Mouse (Mus musculus): ENCODE measurements at regions not wholly inside any gene's neighbourhood (a gene's known extent, or its start where the extent isn't known, plus 50 kb on each side); places are given as distances from the start of the nearest gene placed in this dataset.
A peak's percentile ranks its signal among the peaks of the same experiment; 100 is the strongest.

DNA sequence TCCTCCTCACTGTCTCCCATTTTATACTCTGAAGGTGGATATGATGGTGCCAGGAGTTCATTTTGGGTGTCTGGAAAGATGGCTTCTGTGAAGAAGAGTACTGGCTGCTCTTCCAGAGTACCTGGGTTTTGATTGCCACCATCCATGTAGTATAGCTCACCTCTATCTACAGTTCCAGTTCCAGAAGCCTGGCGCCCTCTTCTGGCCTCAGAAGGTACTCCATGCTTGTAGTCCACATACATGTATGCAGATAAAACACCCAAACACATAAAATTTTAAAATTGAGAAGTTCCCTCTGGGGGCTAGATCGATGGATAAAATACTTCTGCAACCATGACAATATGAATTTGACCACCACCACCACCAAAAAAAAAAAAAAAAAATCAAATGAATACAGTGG lies 128.4 kb upstream of the Pkdcc start:
- no peaks in the 10 kb centered on the region for H3K9me3 ChIP-seq (ENCODE audit: control insufficient read depth, low read length)
- no peak overlapping the region for H3K4me2 ChIP-seq (replicated peaks)
- no peaks in the 10 kb centered on the region for H3K27me3 ChIP-seq (ENCODE audit: control insufficient read depth, insufficient read depth, low read length)
- no peak overlapping the region for H3K9ac ChIP-seq
- no peak overlapping the region for H3K4me3 ChIP-seq (replicated peaks; ENCODE audit: low read length)
- DNase-seq (ENCODE audit: low spot score) (no peak), ATAC-seq (ENCODE audit: low FRiP score) (no peak)
- WGBS, result 82% methylated on average over 2 of the region's 2 CpGs
- H3K4me1 ChIP-seq (replicated peaks; ENCODE audit: control insufficient read depth, insufficient read depth, low read length), result no peaks in the 10 kb centered on the region
- no peak overlapping the region for H3K27ac ChIP-seq
- H3K36me3 ChIP-seq (replicated peaks; ENCODE audit: control insufficient read depth, insufficient read depth), result no peaks in the 10 kb centered on the region

- 88% methylated on average over 2 of the region's 2 CpGs for WGBS
- no peaks in the 10 kb centered on the region for H3K4me1 ChIP-seq (replicated peaks; ENCODE audit: control insufficient read depth, insufficient read depth, low read length)
- H3K36me3 ChIP-seq (replicated peaks; ENCODE audit: control insufficient read depth, insufficient read depth), result no peaks in the 10 kb centered on the region
- no peak overlapping the region for H3K4me3 ChIP-seq (replicated peaks; ENCODE audit: low read length)
- no peak overlapping the region for H3K4me2 ChIP-seq (replicated peaks)
- no peaks in the 10 kb centered on the region for H3K9me3 ChIP-seq (ENCODE audit: control insufficient read depth, low read length)
- no peak overlapping the region for H3K27ac ChIP-seq
- H3K9ac ChIP-seq, result no peak overlapping the region
- H3K27me3 ChIP-seq (ENCODE audit: control insufficient read depth, insufficient read depth, low read length), result no peaks in the 10 kb centered on the region
- DNase-seq (ENCODE audit: low spot score) (no peak), ATAC-seq (ENCODE audit: low FRiP score) (no peak)
These were observed 126.6 kb upstream of the Pkdcc start for GRCm38 (mm10) chr17:83088471-83088870.

- 81% methylated on average over 10 of the region's 10 CpGs for WGBS
- Histone ChIP-seq H3K36me3 (replicated peaks; ENCODE audit: control insufficient read depth, insufficient read depth) (no peaks in the 10 kb centered on the region), H3K4me2 (replicated peaks) (no peak overlapping the region), H3K27ac (no peak overlapping the region), H3K9ac (no peak overlapping the region), H3K9me3 (ENCODE audit: control insufficient read depth, low read length) (no peaks in the 10 kb centered on the region), H3K4me3 (replicated peaks; ENCODE audit: low read length) (no peak overlapping the region), H3K4me1 (replicated peaks; ENCODE audit: control insufficient read depth, insufficient read depth, low read length) (no peaks in the 10 kb centered on the region), H3K27me3 (ENCODE audit: control insufficient read depth, insufficient read depth, low read length) (no peaks in the 10 kb centered on the region)
- no peak for DNase-seq (ENCODE audit: low spot score)
- no peak for ATAC-seq (ENCODE audit: low FRiP score)
These were observed 125.0 kb upstream of the Pkdcc start for GRCm38 (mm10) chr17:83089856-83090692.

DNA sequence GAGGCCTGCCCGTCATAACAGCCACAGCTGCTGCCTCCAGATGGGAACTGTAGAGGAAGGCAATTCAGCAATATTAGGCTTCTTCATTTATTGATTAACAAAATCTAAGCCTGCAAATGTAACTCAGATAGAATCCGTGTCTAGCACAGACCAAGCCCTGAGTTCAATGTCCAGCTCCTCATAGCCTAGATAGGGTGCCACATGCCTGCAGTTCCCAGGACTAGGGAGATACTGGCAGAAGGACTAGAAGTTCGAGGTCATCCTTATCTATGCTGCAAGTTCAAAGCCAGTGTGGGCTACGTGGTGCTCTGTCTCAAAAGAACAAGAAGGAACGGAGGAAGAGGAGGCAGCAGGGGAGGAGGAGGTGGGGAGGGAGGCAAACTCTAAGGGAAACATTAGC lies 121.2 kb upstream of the Pkdcc start:
- Histone ChIP-seq H3K4me3 (replicated peaks; ENCODE audit: low read length) (no peak overlapping the region), H3K27me3 (ENCODE audit: control insufficient read depth, insufficient read depth, low read length) (no peaks in the 10 kb centered on the region), H3K36me3 (replicated peaks; ENCODE audit: control insufficient read depth, insufficient read depth) (no peaks in the 10 kb centered on the region), H3K4me2 (replicated peaks) (no peak overlapping the region), H3K4me1 (replicated peaks; ENCODE audit: control insufficient read depth, insufficient read depth, low read length) (no peaks in the 10 kb centered on the region), H3K27ac (no peak overlapping the region), H3K9ac (no peak overlapping the region), H3K9me3 (ENCODE audit: control insufficient read depth, low read length) (no peaks in the 10 kb centered on the region)
- DNase-seq (ENCODE audit: low spot score) (no peak), ATAC-seq (ENCODE audit: low FRiP score) (no peak)
- 83% methylated on average over 5 of the region's 5 CpGs for WGBS

- Histone ChIP-seq H3K9me3 (ENCODE audit: control insufficient read depth, low read length) (no peaks in the 10 kb centered on the region), H3K9ac (no peak overlapping the region), H3K4me2 (replicated peaks) (no peak overlapping the region), H3K27me3 (ENCODE audit: control insufficient read depth, insufficient read depth, low read length) (no peaks in the 10 kb centered on the region), H3K27ac (no peak overlapping the region), H3K36me3 (replicated peaks; ENCODE audit: control insufficient read depth, insufficient read depth) (no peaks in the 10 kb centered on the region), H3K4me3 (replicated peaks; ENCODE audit: low read length) (no peak overlapping the region), H3K4me1 (replicated peaks; ENCODE audit: control insufficient read depth, insufficient read depth, low read length) (no peaks in the 10 kb centered on the region)
- no peak for ATAC-seq (ENCODE audit: low FRiP score)
- 71% methylated on average over 8 of the region's 8 CpGs for WGBS
- no peak for DNase-seq (ENCODE audit: low spot score)
These were observed 118.6 kb upstream of the Pkdcc start for GRCm38 (mm10) chr17:83096451-83096850.

DNA sequence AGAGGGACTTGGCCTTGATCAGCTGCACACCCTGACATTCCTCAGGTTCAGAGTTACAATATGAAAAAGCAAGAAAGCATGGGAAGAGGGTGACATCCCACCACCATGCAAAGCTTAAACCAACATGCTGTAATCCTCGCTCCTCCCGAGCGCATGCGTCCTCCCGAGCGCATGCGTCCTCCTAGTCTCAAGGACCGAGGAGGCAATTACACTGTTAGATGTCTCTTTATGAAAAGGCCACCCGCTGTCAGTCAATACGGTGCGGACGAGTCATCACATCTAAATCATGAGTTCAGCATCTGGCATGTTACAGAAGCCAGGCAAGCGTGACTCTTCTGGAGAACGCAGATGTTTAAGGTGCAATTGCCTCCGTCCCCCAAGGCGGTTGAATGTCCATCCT lies 117.1 kb upstream of the Pkdcc start:
- H3K9me3 ChIP-seq (ENCODE audit: control insufficient read depth, low read length), result no peaks in the 10 kb centered on the region
- 0 out of 2 replicates have a peak overlapping the region, but pooled peaks have one; percentile 20 for H3K4me2 ChIP-seq (replicated peaks)
- no peak overlapping the region for H3K9ac ChIP-seq
- H3K36me3 ChIP-seq (replicated peaks; ENCODE audit: control insufficient read depth, insufficient read depth), result no peaks in the 10 kb centered on the region
- peak; percentile 68 for ATAC-seq (ENCODE audit: low FRiP score)
- 67% methylated on average over 16 of the region's 16 CpGs for WGBS
- no peaks in the 10 kb centered on the region for H3K27me3 ChIP-seq (ENCODE audit: control insufficient read depth, insufficient read depth, low read length)
- no peak for DNase-seq (ENCODE audit: low spot score)
- no peak overlapping the region for H3K4me3 ChIP-seq (replicated peaks; ENCODE audit: low read length)
- H3K4me1 ChIP-seq (replicated peaks; ENCODE audit: control insufficient read depth, insufficient read depth, low read length), result no peaks in the 10 kb centered on the region
- H3K27ac ChIP-seq, result peak overlapping the region; percentile 16; the same call in 1 of the 2 replicates

DNA sequence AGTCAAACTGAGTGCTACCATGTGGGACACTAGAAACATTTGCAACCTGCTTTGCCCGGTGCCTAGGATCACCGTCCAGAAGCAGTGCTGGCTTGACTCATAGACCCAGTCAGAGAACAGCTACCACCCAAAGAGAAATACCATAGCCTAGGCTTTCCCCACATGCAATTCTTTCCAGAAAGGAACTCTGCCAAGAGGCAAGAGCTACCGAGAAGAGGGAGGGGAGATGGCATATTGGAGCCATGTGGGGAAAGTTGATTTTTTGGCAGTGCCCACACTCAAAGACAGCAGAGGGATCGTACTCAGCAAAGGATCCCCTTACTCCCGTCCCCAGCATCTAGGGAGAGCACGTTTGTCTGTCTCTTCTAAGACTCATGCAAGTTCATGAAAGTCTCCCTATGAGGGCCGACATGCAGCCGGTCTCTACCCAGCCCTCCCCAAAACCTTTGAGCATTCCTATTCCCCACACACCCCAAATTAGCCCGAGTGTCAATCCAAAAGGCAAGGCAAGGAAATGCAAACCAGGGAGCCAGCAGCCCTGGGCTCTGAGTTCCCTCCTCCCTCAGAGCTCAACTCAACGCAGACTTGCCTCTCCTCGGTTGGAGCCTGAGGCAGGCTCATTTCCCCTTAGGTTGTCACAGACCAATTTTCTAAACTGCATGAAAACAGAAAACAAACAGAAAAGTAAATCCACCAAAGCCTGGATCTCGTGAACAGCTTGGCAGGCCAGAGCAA lies 116.2 kb upstream of the Pkdcc start:
- Histone ChIP-seq H3K4me3 (replicated peaks; ENCODE audit: low read length) (no peak overlapping the region), H3K27me3 (ENCODE audit: control insufficient read depth, insufficient read depth, low read length) (no peaks in the 10 kb centered on the region), H3K4me2 (replicated peaks) (no peak overlapping the region), H3K36me3 (replicated peaks; ENCODE audit: control insufficient read depth, insufficient read depth) (no peaks in the 10 kb centered on the region), H3K9ac (no peak overlapping the region), H3K4me1 (replicated peaks; ENCODE audit: control insufficient read depth, insufficient read depth, low read length) (no peaks in the 10 kb centered on the region), H3K27ac (no peak overlapping the region), H3K9me3 (ENCODE audit: control insufficient read depth, low read length) (no peaks in the 10 kb centered on the region)
- ATAC-seq (ENCODE audit: low FRiP score), result no peak
- WGBS, result 68% methylated on average over 12 of the region's 12 CpGs
- no peak for DNase-seq (ENCODE audit: low spot score)

GRCm38 (mm10) chr17:83101035-83101434 lies 114.1 kb upstream of the Pkdcc start:
- DNase-seq (ENCODE audit: low spot score) (no peak), ATAC-seq (ENCODE audit: low FRiP score) (no peak)
- Histone ChIP-seq H3K9me3 (ENCODE audit: control insufficient read depth, low read length) (no peaks in the 10 kb centered on the region), H3K36me3 (replicated peaks; ENCODE audit: control insufficient read depth, insufficient read depth) (no peaks in the 10 kb centered on the region), H3K9ac (no peak overlapping the region), H3K27me3 (ENCODE audit: control insufficient read depth, insufficient read depth, low read length) (no peaks in the 10 kb centered on the region), H3K4me3 (replicated peaks; ENCODE audit: low read length) (no peak overlapping the region), H3K4me1 (replicated peaks; ENCODE audit: control insufficient read depth, insufficient read depth, low read length) (no peaks in the 10 kb centered on the region), H3K27ac (no peak overlapping the region), H3K4me2 (replicated peaks) (no peak overlapping the region)
- 72% methylated on average over 7 of the region's 7 CpGs for WGBS

- H3K4me2 ChIP-seq (replicated peaks), result no peak overlapping the region
- no peaks in the 10 kb centered on the region for H3K4me1 ChIP-seq (replicated peaks; ENCODE audit: control insufficient read depth, insufficient read depth, low read length)
- no peak overlapping the region for H3K9ac ChIP-seq
- no peaks in the 10 kb centered on the region for H3K36me3 ChIP-seq (replicated peaks; ENCODE audit: control insufficient read depth, insufficient read depth)
- no peaks in the 10 kb centered on the region for H3K27me3 ChIP-seq (ENCODE audit: control insufficient read depth, insufficient read depth, low read length)
- no peaks in the 10 kb centered on the region for H3K9me3 ChIP-seq (ENCODE audit: control insufficient read depth, low read length)
- WGBS, result 91% methylated on average over 14 of the region's 14 CpGs
- no peak overlapping the region for H3K27ac ChIP-seq
- ATAC-seq (ENCODE audit: low FRiP score) (no peak), DNase-seq (ENCODE audit: low spot score) (no peak)
- no peak overlapping the region for H3K4me3 ChIP-seq (replicated peaks; ENCODE audit: low read length)
These were observed 113.3 kb upstream of the Pkdcc start for GRCm38 (mm10) chr17:83101756-83102155.

Data from hindbrain, embryonic 14.5 days (tissue).